Mouse (Mus musculus) heart, adult 18-20 months (tissue): Measurements from ENCODE around the gene Best2. TPM values are rescaled to one million over a fixed set of nuclear protein-coding genes. Genes with fewer than 3 reads are reported as not detected.

Source experiments
- DNase-seq, 2 experiments: peaks; one replicate each; pipeline ENCODE4 v3.0.0; 2021 to 2022; ENCODE audit warnings: mixed read lengths in 1 of 2
- total RNA-seq, 2 experiments: library from RNA; stranded (reverse); gene quantifications; 2 replicates each; pipeline ENCODE4 v1.2.3; 2021

The Best2 gene
- total RNA-seq, 2 experiments from 2014 or later: not detected

DNA sequence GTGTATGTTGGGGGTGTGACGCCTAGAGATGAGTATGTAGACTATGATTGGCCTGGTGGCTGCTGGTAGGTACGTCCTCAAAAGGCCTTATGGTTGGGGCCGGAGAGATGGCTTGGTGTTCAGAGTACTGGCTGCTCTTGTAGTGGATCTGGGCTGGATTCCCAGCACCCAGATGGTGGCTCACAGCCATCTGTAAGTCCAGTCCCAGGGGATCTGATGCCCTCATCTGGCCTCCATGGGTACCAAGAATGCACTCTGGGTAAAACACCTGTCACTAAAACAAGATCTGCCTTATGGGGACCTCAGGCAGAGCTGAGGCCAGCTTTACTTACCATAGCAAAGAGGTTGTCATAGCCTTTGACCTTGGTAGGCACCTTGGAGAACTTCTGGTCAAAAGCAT, 9.5 kb upstream of the Best2 start:
- no peak for DNase-seq

DNA sequence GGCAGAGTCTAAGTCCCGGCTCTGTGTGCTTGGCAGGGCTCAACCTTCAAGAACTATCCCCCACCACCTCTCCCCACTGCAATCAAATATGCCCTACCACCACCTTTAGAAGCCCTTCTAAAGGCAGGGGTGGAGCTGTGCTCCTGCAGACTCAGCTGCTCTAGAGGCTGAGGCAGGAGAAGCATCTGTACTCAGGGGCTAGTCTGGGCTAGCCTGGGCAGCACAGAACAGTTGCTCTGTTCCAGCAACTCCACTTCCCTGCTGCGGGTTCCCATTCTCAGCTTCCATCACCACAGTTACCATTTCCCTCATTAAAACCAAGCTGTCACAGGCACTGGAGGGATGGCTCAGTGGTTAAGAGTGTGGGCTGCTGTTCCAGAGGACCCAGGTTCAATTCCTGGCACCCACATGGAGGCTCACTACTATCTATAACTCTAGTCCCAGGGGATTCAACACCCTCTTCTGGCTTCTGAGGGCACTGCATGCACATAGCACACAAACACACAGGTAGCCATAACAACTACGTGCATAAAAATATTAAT, 7.3 kb upstream of the Best2 start:
- no peak for DNase-seq

DNA sequence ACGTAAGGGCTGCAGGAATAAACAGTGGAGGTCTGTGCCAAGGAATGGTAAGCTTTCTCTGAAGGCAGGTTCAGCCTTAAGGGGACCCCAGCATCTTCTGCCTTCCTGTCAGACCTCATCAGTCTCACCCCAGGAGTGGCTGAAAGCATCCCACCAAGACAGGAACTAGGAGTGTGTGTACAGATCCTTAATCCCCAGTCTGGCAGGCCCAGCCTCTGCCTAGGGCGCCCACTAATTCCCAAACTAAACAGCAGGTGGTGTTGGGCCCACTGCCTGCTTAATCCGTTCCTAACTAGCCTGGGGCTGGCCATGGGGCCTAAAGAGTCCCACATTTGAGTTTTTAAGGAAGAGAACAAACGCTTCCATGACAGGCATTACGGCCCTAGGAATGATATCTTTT, 2.9 kb upstream of the Best2 start:
- no peak for DNase-seq

DNA sequence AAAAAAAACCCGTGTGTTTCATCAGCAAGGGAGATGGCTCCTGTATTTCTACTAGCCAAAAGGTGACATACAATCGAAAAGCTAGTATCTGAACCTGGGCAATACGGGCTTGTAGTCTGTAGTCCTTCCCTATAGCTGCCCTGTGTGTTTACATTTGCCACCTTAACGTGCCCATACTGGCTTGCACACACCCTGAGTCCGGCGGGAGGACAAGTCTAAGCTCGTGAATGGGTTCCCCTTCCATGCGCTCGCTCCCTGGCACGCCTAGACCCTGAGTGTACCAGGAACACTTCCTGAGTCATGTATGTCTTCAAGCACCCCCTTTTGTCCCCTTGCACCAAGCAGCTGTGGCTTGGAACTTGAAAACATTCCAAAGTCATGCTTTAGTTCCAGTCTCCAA, 2.4 kb upstream of the Best2 start:
- no peak for DNase-seq

DNA sequence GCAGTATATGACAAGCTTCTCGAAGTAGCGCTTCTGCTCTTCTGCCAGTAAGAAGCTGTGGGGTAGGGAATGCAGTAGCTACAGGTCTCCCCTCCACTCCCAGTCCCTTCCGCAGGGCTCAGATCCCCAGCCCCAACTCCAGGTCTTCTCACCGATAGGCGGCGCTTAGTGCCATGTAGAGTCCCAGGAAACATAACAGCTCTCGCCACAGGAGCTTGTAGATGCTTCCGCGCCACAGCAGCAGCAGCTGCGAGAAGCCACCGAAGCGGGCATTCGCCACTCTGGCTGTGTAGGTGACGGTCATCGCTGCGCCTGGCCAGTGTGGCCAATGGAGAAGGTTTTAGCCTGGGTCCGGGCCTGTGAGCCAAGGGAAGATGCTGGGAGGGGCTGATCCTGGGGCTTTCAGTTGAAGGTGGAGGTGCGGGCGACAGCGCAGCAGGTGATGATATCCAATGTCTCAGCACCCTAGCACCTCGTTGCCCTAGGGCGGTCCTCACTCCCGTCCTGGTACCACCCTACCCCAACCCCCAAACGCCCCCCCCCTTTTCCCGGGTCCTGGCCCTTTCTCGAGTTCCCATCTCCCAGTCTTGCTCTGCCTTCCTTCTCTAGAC, 996 bp downstream of the Best2 start:
- peak; percentile 54 to 65 for DNase-seq

DNA sequence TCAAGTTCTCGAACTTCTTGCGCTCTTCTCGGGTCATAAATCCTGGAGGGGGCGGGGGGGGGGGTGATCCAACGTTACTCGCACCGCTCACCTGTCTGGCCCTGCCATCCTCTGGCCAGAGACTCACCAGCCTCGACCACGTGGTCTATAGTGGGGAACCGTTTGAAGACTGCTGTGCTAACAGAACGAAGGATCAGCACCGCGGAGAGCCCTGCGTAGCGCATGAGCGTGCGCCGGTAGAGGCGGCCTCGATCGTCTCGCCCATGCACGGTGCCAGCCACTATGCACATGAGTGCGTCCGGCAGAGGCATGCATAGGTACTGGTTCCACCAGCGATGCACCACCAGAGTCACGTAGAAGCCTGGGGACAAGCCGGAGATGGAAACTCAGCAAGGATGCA, 3.1 kb downstream of the Best2 start:
- no peak for DNase-seq

DNA sequence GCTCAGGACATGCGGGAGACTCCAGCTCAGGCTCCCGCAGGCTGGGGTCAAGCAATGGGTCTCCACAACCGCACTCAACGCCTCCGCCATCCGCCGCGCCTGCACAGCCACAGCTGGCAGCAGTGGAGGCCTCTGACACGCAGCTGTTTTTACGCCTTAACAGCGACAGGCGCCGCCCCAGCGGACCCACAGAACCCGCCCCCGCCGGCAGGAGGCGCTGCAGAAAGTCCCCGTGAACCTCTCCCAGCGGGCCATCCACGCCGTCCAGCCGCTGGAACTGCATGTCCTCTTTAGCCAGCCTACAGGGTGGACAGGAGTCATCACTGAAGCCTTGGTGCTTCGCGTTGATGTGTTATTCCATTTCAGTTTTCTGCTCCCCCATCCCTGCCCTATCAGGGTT, 6.6 kb downstream of the Best2 start:
- no peak for DNase-seq

DNA sequence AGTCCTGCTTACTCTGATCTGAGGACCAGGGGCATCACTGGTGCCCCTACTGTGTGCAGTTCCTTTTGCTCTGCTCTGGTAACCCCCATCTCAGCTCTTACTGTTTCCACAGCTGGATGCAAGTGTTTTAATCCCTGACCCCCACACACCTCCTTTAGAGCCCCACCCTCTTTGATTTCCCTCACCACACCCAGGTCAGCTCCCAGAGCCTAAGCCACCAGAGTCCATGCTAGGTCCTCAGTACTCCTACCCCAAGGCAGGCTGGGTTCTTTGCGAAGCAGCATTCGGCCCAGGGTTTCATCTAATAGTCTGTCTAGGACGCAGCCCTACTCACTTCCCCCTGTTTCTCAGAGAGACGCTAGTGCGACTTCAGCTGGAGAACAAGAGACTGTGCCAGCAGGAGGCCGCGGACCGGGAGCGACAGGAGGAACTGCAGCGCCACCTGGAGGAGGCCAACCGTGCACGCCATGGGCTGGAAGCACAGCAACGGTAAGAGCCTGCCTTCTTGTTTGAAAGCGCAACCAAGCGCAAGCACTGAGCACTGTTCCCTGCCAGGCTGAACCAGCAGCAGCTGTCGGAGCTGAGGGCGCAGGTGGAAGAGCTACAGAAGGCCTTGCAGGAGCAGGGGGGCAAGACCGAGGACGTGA, 16.6 kb downstream of the Best2 start:
- DNase-seq: peak; percentile 90 to 94

DNA sequence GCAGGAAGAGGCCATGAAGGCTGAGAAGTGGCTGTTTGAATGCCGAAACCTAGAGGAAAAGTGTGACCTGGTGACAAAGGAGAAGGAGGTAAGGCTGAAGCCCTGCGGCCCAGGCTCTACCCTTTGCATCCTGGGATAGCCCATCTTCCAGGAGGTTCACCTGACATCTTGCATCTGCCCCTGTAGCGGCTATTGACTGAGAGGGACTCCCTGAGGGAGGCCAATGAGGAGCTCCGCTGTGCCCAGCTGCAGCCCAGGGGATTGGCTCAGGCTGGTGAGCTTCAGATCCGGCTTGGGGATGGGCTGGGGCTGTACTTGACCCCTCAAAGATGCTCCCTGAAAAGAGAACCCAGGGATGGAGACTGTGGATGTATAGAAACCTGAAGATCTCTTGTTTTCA, 17.4 kb downstream of the Best2 start:
- no peak for DNase-seq

DNA sequence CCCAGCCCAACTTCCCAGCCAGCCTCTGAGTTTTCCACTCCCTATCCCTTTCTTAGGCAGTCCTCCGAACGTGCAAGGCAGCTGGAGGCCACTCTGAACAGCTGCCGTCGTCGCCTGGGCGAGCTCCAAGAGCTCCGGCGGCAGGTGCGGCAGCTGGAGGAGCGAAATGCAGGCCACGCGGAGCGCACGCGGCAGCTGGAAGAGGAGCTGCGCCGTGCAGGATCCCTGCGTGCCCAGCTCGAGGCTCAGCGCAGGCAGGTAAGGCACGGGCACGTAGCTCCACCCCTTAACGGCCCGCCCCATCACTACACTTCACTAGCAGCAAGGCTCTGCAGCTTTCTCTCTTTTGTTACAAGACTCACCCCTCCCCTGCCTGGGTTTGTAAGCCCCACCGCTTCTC, 18.7 kb downstream of the Best2 start:
- no peak for DNase-seq

DNA sequence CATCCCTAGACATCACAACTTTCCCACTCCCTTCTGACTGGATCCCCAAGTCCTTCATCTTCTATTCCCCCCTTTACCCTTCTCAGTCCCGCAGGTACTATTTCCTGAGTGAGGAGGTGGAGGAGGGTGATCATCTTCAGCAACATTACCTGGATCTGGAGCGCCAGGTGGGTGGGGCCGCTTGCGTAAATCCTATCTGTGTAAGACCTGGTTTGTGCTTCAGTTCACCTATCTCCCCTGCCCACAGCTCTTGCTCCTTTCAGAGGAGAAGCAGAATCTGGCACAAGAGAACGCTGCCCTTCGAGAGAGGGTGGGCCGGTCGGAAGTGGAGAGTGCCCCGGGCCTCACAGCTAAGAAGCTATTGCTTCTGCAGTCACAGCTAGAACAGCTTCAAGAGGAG, 20.0 kb downstream of the Best2 start:
- no peak for DNase-seq

DNA sequence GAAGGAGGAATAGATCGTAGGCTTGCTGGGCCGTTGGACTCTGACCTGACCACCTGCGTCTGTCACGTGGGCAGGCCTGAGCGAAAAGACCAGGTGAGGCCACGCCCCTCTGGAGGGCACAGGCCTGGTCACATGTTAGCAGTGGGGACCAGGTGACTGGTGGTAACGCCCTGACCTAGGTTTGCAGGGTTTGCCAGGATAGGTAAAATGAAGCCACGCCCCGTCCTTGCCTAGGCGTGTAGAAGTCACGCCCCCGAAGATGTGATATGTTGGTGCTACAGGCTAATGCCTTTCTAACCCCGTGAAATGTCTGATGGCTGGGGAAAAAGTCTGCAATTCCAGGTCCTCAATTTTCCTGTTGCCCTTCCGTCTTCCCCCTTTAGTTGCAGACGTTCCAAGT, 23.5 kb downstream of the Best2 start:
- DNase-seq: no peak

DNA sequence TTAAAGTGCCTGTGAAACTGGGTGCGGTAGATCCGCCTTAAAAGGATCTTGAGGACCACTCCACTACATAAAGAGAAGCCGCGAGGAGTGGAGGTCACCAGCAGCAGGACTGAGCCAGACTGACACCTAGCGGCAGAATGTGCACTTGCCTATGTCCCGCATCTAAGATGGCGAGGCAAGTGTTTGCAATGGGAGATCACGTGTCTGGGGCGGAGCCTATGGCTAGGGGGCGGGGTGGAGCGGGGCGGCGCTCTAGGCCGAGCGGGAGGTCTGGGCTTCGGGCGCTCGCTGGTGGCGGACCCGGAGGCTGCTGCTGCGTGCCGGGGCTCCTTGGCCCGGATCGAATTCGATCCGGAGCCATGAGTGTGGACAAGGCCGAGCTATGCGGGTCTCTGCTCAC, 24.0 kb downstream of the Best2 start, which contains the start of gene Hook2:
Gene Hook2 (plus strand): TSS at position 255 of the 400 bp plus-strand sequence.
- DNase-seq: peak; percentile 98 to 99

DNA sequence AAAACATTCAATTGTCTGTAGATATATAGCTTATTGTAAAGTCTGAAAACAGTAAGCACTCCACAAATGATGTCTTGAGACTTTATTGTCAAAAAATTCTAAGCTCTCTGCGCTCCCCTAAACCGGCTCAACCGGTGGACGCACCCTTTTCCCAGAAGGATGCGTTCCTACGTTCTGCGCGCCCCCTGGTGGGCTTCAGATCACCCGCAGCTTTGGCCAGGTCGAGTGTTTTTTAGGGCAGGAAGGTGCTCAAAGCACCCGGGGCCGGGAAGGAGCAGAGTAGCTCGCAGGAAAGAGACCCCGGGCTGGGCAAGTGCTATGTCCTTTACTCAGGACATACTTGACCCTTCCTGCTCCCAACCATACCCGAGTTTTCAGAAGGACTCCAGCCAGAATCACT, 24.5 kb downstream of the Best2 start:
- DNase-seq: peak; percentile 95 to 99

DNA sequence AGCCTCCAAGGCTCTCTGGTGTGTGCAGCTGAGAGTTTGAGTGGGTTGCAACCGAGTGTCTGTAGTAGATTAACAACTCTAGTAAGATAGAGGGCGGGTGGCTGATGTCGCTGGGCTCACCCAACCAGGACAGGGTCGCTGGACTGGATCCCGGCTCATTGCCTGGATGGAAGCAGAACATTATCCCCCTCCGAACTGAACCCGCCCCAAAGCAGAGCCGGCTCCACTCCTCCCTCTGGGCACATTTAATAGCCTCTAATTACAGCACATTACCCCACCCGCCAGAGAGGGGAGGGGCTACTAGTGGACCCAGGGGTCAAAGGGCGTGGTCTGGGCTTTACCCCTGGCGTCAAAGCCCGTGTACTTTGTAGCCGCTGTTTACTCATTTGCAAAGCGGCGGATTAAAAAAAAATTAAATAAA, 25.0 kb downstream of the Best2 start:
- DNase-seq: peak; percentile 79 to 80

DNA sequence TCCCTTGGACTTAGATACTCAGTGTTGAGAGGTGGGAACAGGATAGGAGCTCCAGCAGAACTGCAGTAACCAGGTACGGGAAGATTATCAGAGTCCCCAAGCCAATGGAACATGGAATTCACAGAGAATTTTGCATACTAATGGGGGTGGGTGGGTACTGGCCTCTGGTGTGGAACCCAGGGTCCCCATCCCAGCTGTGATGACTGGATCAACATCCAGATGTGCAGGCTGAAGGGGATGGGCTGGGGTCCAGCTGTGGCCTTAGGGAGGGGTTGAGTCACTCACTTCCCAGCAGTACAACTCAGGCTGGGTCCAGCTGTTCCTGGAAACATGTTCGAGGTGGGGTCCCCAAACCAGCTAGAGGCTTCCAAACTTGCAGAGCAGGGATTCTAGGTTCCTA, 26.4 kb downstream of the Best2 start:
- DNase-seq: peak; percentile 57 to 71

DNA sequence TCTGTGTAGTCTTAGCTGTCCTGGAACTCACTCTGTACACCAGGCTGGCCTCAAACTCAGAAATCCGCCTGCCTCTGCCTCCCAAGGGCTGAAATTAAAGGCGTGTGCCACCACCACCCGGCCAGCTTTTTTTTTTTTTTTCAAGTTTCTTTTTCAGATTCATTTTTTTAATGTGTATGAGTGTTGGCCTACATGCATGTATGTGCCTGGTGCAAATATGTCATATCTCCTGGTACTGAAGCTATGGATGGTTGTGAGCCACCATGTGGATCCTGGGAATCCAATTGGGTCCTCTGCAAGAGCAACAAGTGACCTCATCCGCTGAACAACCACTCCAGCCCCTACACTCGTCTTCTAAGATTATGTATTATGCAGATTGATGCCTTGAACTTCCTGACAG, 26.9 kb downstream of the Best2 start:
- DNase-seq: no peak

DNA sequence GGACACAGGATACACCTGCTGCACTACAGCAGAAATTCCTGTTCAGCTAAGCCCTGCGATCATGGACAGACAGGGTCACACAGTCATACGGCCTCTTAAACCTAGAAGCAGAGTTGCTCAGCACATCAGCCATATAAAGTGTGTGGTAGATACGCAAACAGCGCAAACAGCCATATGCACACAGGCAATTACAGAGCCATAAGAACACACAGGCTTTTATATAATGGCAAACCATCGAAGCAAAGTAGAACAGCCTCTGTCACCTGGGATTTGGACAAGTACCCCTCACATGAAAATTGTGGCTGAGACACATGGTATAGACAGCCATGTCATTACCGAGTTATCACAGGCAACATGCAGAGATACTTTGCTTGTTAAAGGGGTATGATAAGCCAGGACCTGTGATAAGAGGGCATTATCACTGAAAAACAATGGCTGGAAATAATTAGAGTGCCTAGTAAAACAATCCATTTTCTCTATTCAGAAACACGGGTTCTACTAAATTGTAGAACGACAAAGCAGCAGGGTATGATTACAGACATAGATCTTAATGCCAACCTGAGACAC, 27.9 kb downstream of the Best2 start:
- no peak for DNase-seq

DNA sequence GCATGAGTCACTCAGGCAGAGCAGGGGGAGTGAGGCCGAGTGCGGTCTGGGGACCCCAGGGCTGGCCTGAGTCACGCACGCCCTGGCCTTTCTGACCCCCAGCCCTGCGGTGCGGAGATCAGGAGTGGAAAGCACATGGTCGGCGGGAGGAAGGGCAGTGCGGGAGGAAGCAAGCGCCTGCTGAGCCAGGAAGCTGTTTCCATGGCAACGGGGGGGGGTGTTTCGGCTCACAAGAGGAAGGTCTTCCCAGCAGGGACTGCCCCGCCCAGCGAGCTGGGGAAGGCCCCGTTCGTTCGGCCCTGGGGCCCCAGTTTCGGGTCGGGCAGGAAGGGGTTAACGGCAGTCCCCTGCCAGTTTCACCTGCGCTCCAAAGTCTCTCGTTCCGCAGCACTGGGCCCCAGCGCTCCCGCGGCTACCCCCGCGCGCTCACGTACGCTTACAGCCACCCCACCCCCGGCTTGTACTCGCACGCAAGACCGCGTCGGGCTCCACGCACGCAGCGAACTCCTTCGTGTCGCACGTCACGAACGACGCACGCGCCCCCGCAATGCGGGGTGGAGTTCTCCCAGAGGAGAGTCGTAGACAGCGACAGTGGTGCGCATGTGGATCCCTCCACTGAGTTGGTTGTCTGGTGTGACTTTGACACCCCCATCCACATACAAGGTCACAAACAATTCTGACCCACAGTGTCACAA, 28.5 kb downstream of the Best2 start:
- DNase-seq: peak; percentile 91 to 95

DNA sequence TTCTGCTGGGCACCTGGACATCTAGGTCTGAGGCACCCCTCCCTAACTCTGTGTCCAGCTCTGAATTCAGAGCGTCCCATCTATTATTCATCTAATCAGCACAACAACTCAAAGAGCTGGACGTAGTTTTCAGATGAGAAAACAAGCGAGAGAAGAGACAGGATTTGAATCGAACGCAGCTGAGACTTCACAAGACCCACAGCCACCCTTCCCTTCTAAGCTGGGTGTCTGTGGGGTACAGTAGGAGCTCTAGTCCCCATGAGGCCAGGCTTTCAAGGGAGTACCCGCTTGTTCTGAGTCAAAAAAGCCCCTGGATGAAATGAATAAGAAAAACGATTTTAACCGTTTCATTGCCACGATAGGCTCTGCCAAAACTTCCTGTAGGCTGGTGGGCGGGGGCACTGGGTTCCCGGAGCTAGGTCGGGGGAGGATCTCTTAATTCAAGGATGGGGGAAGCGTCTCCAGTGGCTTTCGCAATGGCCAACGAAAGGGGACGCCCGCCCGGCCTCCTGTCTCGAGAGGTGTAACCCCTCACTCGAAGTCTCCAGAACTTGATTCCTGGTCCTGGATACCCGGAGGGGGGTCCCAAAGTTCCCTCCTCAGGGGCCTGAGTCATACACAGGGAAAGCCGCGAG, 29.2 kb downstream of the Best2 start:
- DNase-seq: no peak

DNA sequence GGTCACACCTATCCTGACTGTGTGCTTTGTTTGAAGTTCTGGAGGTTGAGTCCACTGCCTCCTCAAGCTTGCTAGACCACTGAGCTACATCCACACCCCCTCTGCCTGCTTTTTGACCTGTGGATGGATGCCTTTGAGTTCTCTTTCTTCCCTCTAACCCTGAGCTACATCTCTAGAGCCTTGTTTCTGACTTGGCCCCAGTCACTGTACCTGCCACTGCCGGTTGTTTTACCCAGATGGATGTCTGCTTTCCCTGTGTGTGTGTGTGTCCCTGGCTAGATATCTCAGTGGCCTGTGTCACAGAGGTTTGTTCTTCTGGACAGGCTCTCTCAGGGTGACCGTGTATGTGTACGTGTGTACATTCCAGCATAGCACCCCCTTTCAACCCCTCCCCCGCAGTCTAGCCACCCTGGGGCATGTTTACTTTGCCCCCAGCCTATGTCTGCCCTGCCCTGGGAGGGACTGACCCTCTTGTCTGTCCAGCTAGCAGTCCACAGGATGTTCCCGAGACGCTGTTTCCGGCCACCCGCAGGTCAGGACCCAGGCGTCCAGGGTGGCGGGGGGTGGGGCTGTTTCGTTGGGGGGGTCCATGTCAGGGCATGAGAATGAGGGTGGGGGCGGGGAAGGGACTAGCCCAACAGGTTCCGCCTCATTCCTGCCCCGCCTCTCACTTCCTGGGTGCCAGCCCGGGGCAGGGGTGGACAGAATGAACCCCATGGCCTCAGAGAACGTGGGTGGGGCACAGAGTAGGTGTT, 29.9 kb downstream of the Best2 start:
- peak in 1 of 2 experiments; percentile 68 for DNase-seq
